Mouse (Mus musculus) heart, postnatal 25 days (tissue): ENCODE results near the gene Baz2b. TPM values are rescaled to one million over a fixed set of nuclear protein-coding genes. Genes with fewer than 3 reads are reported as not detected.
"Not testable (repeated sequence)": the region's sequence is repeated elsewhere in the genome, so short reads cannot be mapped to it uniquely, and the experiment has no call there.

Experiments
- DNase-seq: peaks from one replicate; pipeline ENCODE4 v3.0.0; 2022; ENCODE audit warnings: low spot score
- intact Hi-C: fragments of 180-260 bp; cut with DNase I; formaldehyde crosslinking; loops from one replicate; pipeline ENCODE4 v1.15.1; 2025
- total RNA-seq, 2 experiments: library from RNA; stranded (reverse); gene quantifications; 2 replicates each; pipeline ENCODE4 v1.2.3; 2021

The Baz2b gene
- total RNA-seq, 2 experiments from 2014 or later, result 34.7 to 40.5 TPM

GRCm38 (mm10) chr2:60138751-60139162 lies 70.9 kb downstream of the Baz2b start:
- DNase-seq, result no peak
- intact Hi-C loops, result no loop called here

- intact Hi-C loops, result no loop called here
- DNase-seq, result no peak
Measured at GRCm38 (mm10) chr2:60135796-60136195, 73.8 kb downstream of the Baz2b start.

- DNase-seq, intact Hi-C loops: not testable (repeated sequence)
Measured at GRCm38 (mm10) chr2:60134958-60135357, 74.7 kb downstream of the Baz2b start.

GRCm38 (mm10) chr2:60133072-60133471 lies 76.6 kb downstream of the Baz2b start:
- intact Hi-C loops, result no loop called here
- no peak for DNase-seq

GRCm38 (mm10) chr2:60132269-60133042 lies 77.2 kb downstream of the Baz2b start:
- intact Hi-C loops, result no loop called here
- no peak for DNase-seq

- no peak for DNase-seq
- intact Hi-C loops, result loop anchor here (5.0 kb wide), 2 partner anchors 161 to 176 kb away; no protein-coding TSS in a partner anchor
Measured at GRCm38 (mm10) chr2:60128631-60129030, 81.0 kb downstream of the Baz2b start.

GRCm38 (mm10) chr2:60126831-60127230 lies 82.8 kb downstream of the Baz2b start:
- DNase-seq, result no peak
- intact Hi-C loops, result loop anchor here (5.0 kb wide), 2 partner anchors 160 to 175 kb away; no protein-coding TSS in a partner anchor

- intact Hi-C loops, result loop anchor here (5.0 kb wide), 2 partner anchors 159 to 174 kb away; no protein-coding TSS in a partner anchor
- no peak for DNase-seq
Measured at GRCm38 (mm10) chr2:60126292-60126691, 83.3 kb downstream of the Baz2b start.

- DNase-seq, result peak; percentile 35
- intact Hi-C loops, result loop anchor here (2.0 to 5.0 kb wide), 3 partner anchors 83 to 173 kb away; partner anchors contain the start of genes Baz2b and March7
Measured at GRCm38 (mm10) chr2:60125049-60126004, 84.3 kb downstream of the Baz2b start.

GRCm38 (mm10) chr2:60124648-60125048 lies 85.0 kb downstream of the Baz2b start:
- intact Hi-C loops, result loop anchor here (2.0 to 5.0 kb wide), 5 partner anchors 42 to 172 kb away; partner anchors contain the start of genes Baz2b and March7
- peak; percentile 40 for DNase-seq

GRCm38 (mm10) chr2:60123911-60124647 lies 85.6 kb downstream of the Baz2b start:
- DNase-seq, result no peak
- intact Hi-C loops, result loop anchor here (2.0 to 5.0 kb wide), 3 partner anchors 42 to 87 kb away; partner anchors contain the start of genes Baz2b and March7

- DNase-seq, result no peak
- intact Hi-C loops, result loop anchor here (5.0 kb wide), 2 partner anchors 41 to 86 kb away; no protein-coding TSS in a partner anchor
Measured at GRCm38 (mm10) chr2:60123061-60123874, 86.4 kb downstream of the Baz2b start.

- DNase-seq, result no peak
- intact Hi-C loops, result loop anchor here (5.0 kb wide), 2 partner anchors 40 to 85 kb away; no protein-coding TSS in a partner anchor
Measured at GRCm38 (mm10) chr2:60122188-60122587, 87.5 kb downstream of the Baz2b start.

GRCm38 (mm10) chr2:60120681-60121080 lies 89.0 kb downstream of the Baz2b start:
- no peak for DNase-seq
- intact Hi-C loops, result loop anchor here (5.0 kb wide), 2 partner anchors 38 to 83 kb away; no protein-coding TSS in a partner anchor

GRCm38 (mm10) chr2:60118684-60119558 lies 90.7 kb downstream of the Baz2b start:
- intact Hi-C loops, result no loop called here
- no peak for DNase-seq

- intact Hi-C loops, result no loop called here
- no peak for DNase-seq
Measured at GRCm38 (mm10) chr2:60117867-60118266, 91.8 kb downstream of the Baz2b start.

GRCm38 (mm10) chr2:60115891-60116554 lies 93.6 kb downstream of the Baz2b start:
- intact Hi-C loops, result no loop called here
- DNase-seq, result no peak
